Mouse (Mus musculus): ENCODE data around the gene Ezh1.

GRCm38 (mm10) chr11:101195571-101195970 is 30.7 kb downstream of the Ezh1 start:
- TF ChIP-seq GATA1 (IDR thresholded peaks at IDR 0.05; ENCODE audit: borderline replicate concordance, low read length) (no peak), FLI1 (IDR thresholded peaks at IDR 0.05; ENCODE audit: low read length) (no peak)

All from megakaryocyte, embryonic 14.5 days (primary cell).